Mouse (Mus musculus) myocyte (in vitro differentiated cells): ENCODE measurements around the gene Lrrc8c. TPM values are rescaled to one million over a fixed set of nuclear protein-coding genes. Genes with fewer than 3 reads are reported as not detected.
A peak's percentile ranks its signal among the peaks of the same experiment; 100 is the strongest.

Source experiments
- H3K27me3 ChIP-seq: one replicate; pipeline ENCODE4 v1.6.1; 2011; ENCODE audit not compliant: control insufficient read depth, insufficient read depth, insufficient read length
- H3K36me3 ChIP-seq: one replicate; pipeline ENCODE4 v1.6.1; 2011; ENCODE audit not compliant: control insufficient read depth, insufficient read depth
- H3K4me2 ChIP-seq: one replicate; pipeline ENCODE4 v1.6.1; 2011; ENCODE audit warnings: low read depth, control low read depth
- H3K4me3 ChIP-seq: one replicate; pipeline ENCODE4 v1.5.1; 2011; ENCODE audit warnings: mild to moderate bottlenecking, control low read depth, moderate library complexity
- H3K79me2 ChIP-seq: one replicate; pipeline ENCODE4 v1.6.1; 2011; ENCODE audit not compliant: control insufficient read depth, insufficient read depth
- H3ac ChIP-seq: one replicate; pipeline ENCODE4 v1.6.1; 2011; ENCODE audit not compliant: control insufficient read depth, insufficient read length
- CEBPB ChIP-seq: IDR thresholded peaks from 2 replicates; pipeline ENCODE4 v1.6.1; 2011; ENCODE audit warnings: mild to moderate bottlenecking, moderate library complexity; ENCODE audit not compliant: poor library complexity, insufficient read depth, severe bottlenecking
- E2F4 ChIP-seq: IDR thresholded peaks from one replicate; pipeline ENCODE4 v1.6.1; 2011; ENCODE audit warnings: mild to moderate bottlenecking, control low read depth, moderate library complexity; ENCODE audit not compliant: insufficient read depth
- MAX ChIP-seq: IDR thresholded peaks from one replicate; pipeline ENCODE4 v1.6.1; 2011; ENCODE audit warnings: low read depth, mild to moderate bottlenecking, control low read depth
- MYOD1 ChIP-seq, 3 experiments: IDR thresholded peaks; one replicate each; pipeline ENCODE4 v1.6.1; 2011; ENCODE audit warnings: control low read depth in 2 of 3, low read depth in 2 of 3, mild to moderate bottlenecking in 2 of 3, moderate library complexity in 1 of 3; ENCODE audit not compliant: insufficient read length in 2 of 3, control insufficient read depth in 1 of 3
- MYOG ChIP-seq, 3 experiments: IDR thresholded peaks; one replicate each; pipeline ENCODE4 v1.6.1; 2011; ENCODE audit warnings: control low read depth in 2 of 3, low read depth in 2 of 3, mild to moderate bottlenecking in 2 of 3; ENCODE audit not compliant: insufficient read length in 2 of 3, control insufficient read depth in 1 of 3, insufficient read depth in 1 of 3
- POLR2A ChIP-seq: IDR thresholded peaks from one replicate; pipeline ENCODE4 v1.6.1; 2011; ENCODE audit warnings: low read depth, mild to moderate bottlenecking, control low read depth, moderate library complexity; ENCODE audit not compliant: insufficient read length
- POLR2AphosphoS2 ChIP-seq: IDR thresholded peaks from one replicate; pipeline ENCODE4 v1.6.1; 2011; ENCODE audit warnings: low read depth, control low read depth; ENCODE audit not compliant: insufficient read length
- REST ChIP-seq: IDR thresholded peaks from one replicate; pipeline ENCODE4 v1.6.1; 2011; ENCODE audit warnings: mild to moderate bottlenecking, control low read depth, moderate library complexity; ENCODE audit not compliant: insufficient read depth, insufficient read length
- SRF ChIP-seq: IDR thresholded peaks from one replicate; pipeline ENCODE4 v1.6.1; 2011; ENCODE audit warnings: low read depth; ENCODE audit not compliant: control insufficient read depth, insufficient read length
- TCF12 ChIP-seq: IDR thresholded peaks from one replicate; pipeline ENCODE4 v1.6.1; 2011; ENCODE audit warnings: mild to moderate bottlenecking, control low read depth; ENCODE audit not compliant: poor library complexity, insufficient read depth, severe bottlenecking
- TCF3 ChIP-seq: IDR thresholded peaks from one replicate; pipeline ENCODE4 v1.6.1; 2011; ENCODE audit warnings: low read depth, control low read depth; ENCODE audit not compliant: insufficient read length
- USF1 ChIP-seq: IDR thresholded peaks from one replicate; pipeline ENCODE4 v1.6.1; 2011; ENCODE audit warnings: low read depth, mild to moderate bottlenecking, control low read depth, moderate library complexity
- polyA plus RNA-seq: library from polyadenylated mRNA; unstranded; fragments of >200 nt; fragmentation: generic; extraction: Trizol; gene quantifications from one replicate; pipeline ENCODE4 v1.2.1, GENCODE M21; 2012; ENCODE audit warnings: missing spikeins

Gene Lrrc8c
- polyA plus RNA-seq, 1 experiment, result 7.9 TPM

GRCm38 (mm10) chr5:105642517-105642916 is 123.3 kb downstream of the Lrrc8c start:
- Histone ChIP-seq H3K79me2 (no peaks in the 10 kb centered on the region), H3ac (no peak overlapping the region), H3K4me3 (no peak overlapping the region), H3K36me3 (no peaks in the 10 kb centered on the region), H3K4me2 (no peak overlapping the region), H3K27me3 (no peaks in the 10 kb centered on the region)
- TF ChIP-seq POLR2A (no peak), MAX (no peak), TCF12 (no peak), MYOD1 (IDR thresholded peaks at IDR 0.05; ENCODE audit: control insufficient read depth in 1 of 3, insufficient read length in 2 of 3, low read depth in 2 of 3) (peak in 1 of 3 experiments; percentile 54), USF1 (no peak), SRF (no peak), POLR2AphosphoS2 (no peak), MYOG (IDR thresholded peaks at IDR 0.05; ENCODE audit: control insufficient read depth in 1 of 3, insufficient read depth in 1 of 3, insufficient read length in 2 of 3, low read depth in 2 of 3) (no peak)

GRCm38 (mm10) chr5:105643276-105643675 is 124.1 kb downstream of the Lrrc8c start:
- no peak overlapping the region for H3K4me2 ChIP-seq
- H3K27me3 ChIP-seq, result no peaks in the 10 kb centered on the region
- H3K79me2 ChIP-seq, result no peaks in the 10 kb centered on the region
- no peak for TF ChIP-seq CEBPB
- no peak for TF ChIP-seq TCF12
- TF ChIP-seq POLR2A, result no peak
- no peak for TF ChIP-seq REST
- no peak for TF ChIP-seq E2F4
- no peak for TF ChIP-seq TCF3
- TF ChIP-seq POLR2AphosphoS2, result no peak
- no peak for TF ChIP-seq USF1
- no peak for TF ChIP-seq MYOD1 (IDR thresholded peaks at IDR 0.05; ENCODE audit: control insufficient read depth in 1 of 3, insufficient read length in 2 of 3, low read depth in 2 of 3)
- TF ChIP-seq MAX, result no peak
- no peak for TF ChIP-seq SRF
- no peak for TF ChIP-seq MYOG (IDR thresholded peaks at IDR 0.05; ENCODE audit: control insufficient read depth in 1 of 3, insufficient read depth in 1 of 3, insufficient read length in 2 of 3, low read depth in 2 of 3)
- H3ac ChIP-seq, result no peak overlapping the region
- no peak overlapping the region for H3K4me3 ChIP-seq
- H3K36me3 ChIP-seq, result no peaks in the 10 kb centered on the region

GRCm38 (mm10) chr5:105644195-105644594 is 125.0 kb downstream of the Lrrc8c start:
- H3K79me2 ChIP-seq, result no peaks in the 10 kb centered on the region
- TF ChIP-seq MYOG (IDR thresholded peaks at IDR 0.05; ENCODE audit: control insufficient read depth in 1 of 3, insufficient read depth in 1 of 3, insufficient read length in 2 of 3, low read depth in 2 of 3) (no peak), USF1 (no peak), SRF (no peak), CEBPB (no peak), TCF3 (no peak), POLR2A (no peak), MAX (no peak), MYOD1 (IDR thresholded peaks at IDR 0.05; ENCODE audit: control insufficient read depth in 1 of 3, insufficient read length in 2 of 3, low read depth in 2 of 3) (no peak), E2F4 (no peak), TCF12 (no peak), REST (no peak), POLR2AphosphoS2 (no peak)
- H3K4me3 ChIP-seq, result no peak overlapping the region
- H3K36me3 ChIP-seq, result no peaks in the 10 kb centered on the region
- H3K27me3 ChIP-seq, result no peaks in the 10 kb centered on the region
- H3ac ChIP-seq, result no peak overlapping the region
- H3K4me2 ChIP-seq, result no peak overlapping the region

GRCm38 (mm10) chr5:105647094-105647493 is 127.9 kb downstream of the Lrrc8c start:
- no peaks in the 10 kb centered on the region for H3K36me3 ChIP-seq
- no peaks in the 10 kb centered on the region for H3K79me2 ChIP-seq
- no peaks in the 10 kb centered on the region for H3K27me3 ChIP-seq
- no peak overlapping the region for H3K4me2 ChIP-seq
- no peak overlapping the region for H3K4me3 ChIP-seq
- H3ac ChIP-seq, result no peak overlapping the region
- TF ChIP-seq POLR2AphosphoS2 (no peak), MYOG (IDR thresholded peaks at IDR 0.05; ENCODE audit: control insufficient read depth in 1 of 3, insufficient read depth in 1 of 3, insufficient read length in 2 of 3, low read depth in 2 of 3) (no peak), CEBPB (no peak), MAX (no peak), TCF3 (no peak), TCF12 (no peak), MYOD1 (IDR thresholded peaks at IDR 0.05; ENCODE audit: control insufficient read depth in 1 of 3, insufficient read length in 2 of 3, low read depth in 2 of 3) (no peak), POLR2A (no peak), E2F4 (no peak), SRF (no peak), REST (no peak), USF1 (no peak)
